Mouse (Mus musculus): ENCODE results near the gene Bcl2l12. TPM values are rescaled to one million over a fixed set of nuclear protein-coding genes. Genes with fewer than 3 reads are reported as not detected.

Gene Bcl2l12
- polyA plus RNA-seq, 1 experiment from 2014 or later, result 23.0 TPM

DNA sequence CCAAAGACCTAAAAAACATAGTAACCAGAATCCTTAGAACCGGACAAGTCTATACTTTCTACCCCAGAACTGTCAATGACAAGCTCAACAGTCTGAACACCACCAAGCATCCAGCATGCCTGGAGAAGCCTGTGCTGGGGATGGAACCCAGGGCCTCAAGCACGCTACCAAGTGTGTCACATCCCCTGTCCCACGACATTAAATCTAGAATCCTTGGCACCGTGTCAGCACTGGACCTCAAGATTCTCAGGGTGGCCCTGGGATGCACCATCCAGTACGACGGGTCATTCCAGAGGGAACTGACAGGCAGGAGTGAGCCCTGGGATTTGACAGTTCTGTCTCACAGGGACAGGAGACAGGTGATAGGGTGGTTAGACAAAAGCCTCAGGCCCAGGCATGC lies 31.5 kb upstream of the Bcl2l12 start:
- no peak for TF ChIP-seq EP300 (optimal IDR thresholded peaks at IDR 0.05)
- TF ChIP-seq CTCF (IDR thresholded peaks at IDR 0.05; ENCODE audit: low read depth), result no peak
- no peak overlapping the region for H3K9ac ChIP-seq (ENCODE audit: low read length)

DNA sequence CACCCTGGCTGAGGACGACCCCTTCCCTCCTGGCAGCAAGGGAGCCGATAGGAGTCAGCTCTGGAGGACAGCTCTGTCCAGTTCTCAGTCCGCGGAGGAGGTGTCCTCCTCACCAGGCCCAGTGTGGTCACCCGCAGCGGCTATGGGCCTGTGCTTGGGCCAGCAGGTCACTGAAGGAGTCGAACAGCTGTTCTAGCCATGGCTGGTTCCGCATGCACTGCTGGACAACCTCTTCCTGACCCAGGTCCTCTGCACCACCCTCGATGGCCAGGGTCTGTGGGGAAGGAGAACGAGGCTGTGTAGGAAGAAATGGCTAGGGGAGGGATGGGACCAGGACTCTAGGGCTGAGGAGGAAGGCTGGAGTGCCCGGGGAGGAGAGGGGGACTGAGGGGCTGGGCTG lies 29.8 kb upstream of the Bcl2l12 start:
- Histone ChIP-seq H3K4me2 (replicated peaks; ENCODE audit: low read depth) (no peak overlapping the region), H3K9me3 (ENCODE audit: control insufficient read depth, low read length) (no peaks in the 10 kb centered on the region), H3K36me3 (ENCODE audit: control insufficient read depth, insufficient read depth, low read length) (peaks cover 38% of the 10 kb centered on the region), H3K4me1 (replicated peaks; ENCODE audit: control insufficient read depth, insufficient read depth) (no peaks in the 10 kb centered on the region), H3K4me3 (ENCODE audit: low read depth, low read length) (no peak overlapping the region), H3K27ac (replicated peaks) (no peak overlapping the region), H3K9ac (ENCODE audit: low read length) (no peak overlapping the region), H3K27me3 (ENCODE audit: control insufficient read depth, insufficient read depth, low read length) (no peaks in the 10 kb centered on the region)
- DNase-seq (ENCODE audit: low spot score) (no peak), ATAC-seq (ENCODE audit: low FRiP score, low TSS enrichment) (no peak)
- WGBS, result 84% methylated on average over 11 of the region's 11 CpGs
- TF ChIP-seq EP300 (optimal IDR thresholded peaks at IDR 0.05), result no peak
- no peak for TF ChIP-seq CTCF (IDR thresholded peaks at IDR 0.05; ENCODE audit: low read depth)

More for the DNA sequence above, 31.5 kb upstream of the Bcl2l12 start:
- DNase-seq (ENCODE audit: low spot score) (peak; percentile 12), ATAC-seq (ENCODE audit: low FRiP score, low TSS enrichment) (no peak)
- H3K9me3 ChIP-seq (ENCODE audit: control insufficient read depth, low read length), result no peaks in the 10 kb centered on the region
- H3K36me3 ChIP-seq (ENCODE audit: control insufficient read depth, insufficient read depth, low read length), result peaks cover 54% of the 10 kb centered on the region
- H3K27me3 ChIP-seq (ENCODE audit: control insufficient read depth, insufficient read depth, low read length), result no peaks in the 10 kb centered on the region
- WGBS, result 86% methylated on average over 6 of the region's 6 CpGs
- no peaks in the 10 kb centered on the region for H3K4me1 ChIP-seq (replicated peaks; ENCODE audit: control insufficient read depth, insufficient read depth)
- no peak overlapping the region for H3K27ac ChIP-seq (replicated peaks)
- no peak overlapping the region for H3K4me2 ChIP-seq (replicated peaks; ENCODE audit: low read depth)
- H3K4me3 ChIP-seq (ENCODE audit: low read depth, low read length), result no peak overlapping the region

- Histone ChIP-seq H3K27me3 (ENCODE audit: control insufficient read depth, insufficient read depth, low read length) (no peaks in the 10 kb centered on the region), H3K4me1 (replicated peaks; ENCODE audit: control insufficient read depth, insufficient read depth) (no peaks in the 10 kb centered on the region), H3K36me3 (ENCODE audit: control insufficient read depth, insufficient read depth, low read length) (peaks cover 33% of the 10 kb centered on the region), H3K27ac (replicated peaks) (no peak overlapping the region), H3K9ac (ENCODE audit: low read length) (no peak overlapping the region), H3K4me3 (ENCODE audit: low read depth, low read length) (no peak overlapping the region), H3K4me2 (replicated peaks; ENCODE audit: low read depth) (no peak overlapping the region), H3K9me3 (ENCODE audit: control insufficient read depth, low read length) (no peaks in the 10 kb centered on the region)
- WGBS, result 78% methylated on average over 9 of the region's 9 CpGs
- ATAC-seq (ENCODE audit: low FRiP score, low TSS enrichment) (no peak), DNase-seq (ENCODE audit: low spot score) (no peak)
- TF ChIP-seq CTCF (IDR thresholded peaks at IDR 0.05; ENCODE audit: low read depth) (no peak), EP300 (optimal IDR thresholded peaks at IDR 0.05) (no peak)
These were observed 29.2 kb upstream of the Bcl2l12 start for GRCm38 (mm10) chr7:45027761-45028160.

DNA sequence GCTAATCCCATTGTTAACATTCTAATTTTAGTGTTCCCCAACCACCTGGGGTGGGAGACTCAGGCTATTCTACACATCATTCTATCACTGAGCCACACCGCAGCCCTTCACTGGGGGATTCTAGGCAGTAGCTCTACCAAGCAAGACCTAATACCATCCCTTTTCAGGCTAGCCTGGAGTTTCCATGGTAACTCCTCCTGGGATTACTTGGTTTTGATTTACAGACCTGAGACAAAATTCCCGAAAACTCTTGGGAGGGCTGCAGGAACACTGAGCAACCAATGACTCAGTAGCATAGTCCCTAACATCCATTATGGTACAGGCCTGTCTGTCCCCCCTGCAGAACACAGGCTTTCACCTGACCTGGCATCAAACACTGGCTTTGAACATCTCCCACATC lies 27.7 kb upstream of the Bcl2l12 start:
- H3K27me3 ChIP-seq (ENCODE audit: control insufficient read depth, insufficient read depth, low read length), result no peaks in the 10 kb centered on the region
- ATAC-seq (ENCODE audit: low FRiP score, low TSS enrichment) (no peak), DNase-seq (ENCODE audit: low spot score) (no peak)
- H3K9me3 ChIP-seq (ENCODE audit: control insufficient read depth, low read length), result no peaks in the 10 kb centered on the region
- no peak overlapping the region for H3K4me3 ChIP-seq (ENCODE audit: low read depth, low read length)
- TF ChIP-seq CTCF (IDR thresholded peaks at IDR 0.05; ENCODE audit: low read depth), result no peak
- 60% methylated on average over 2 of the region's 2 CpGs for WGBS
- H3K36me3 ChIP-seq (ENCODE audit: control insufficient read depth, insufficient read depth, low read length), result peaks cover 29% of the 10 kb centered on the region
- no peak overlapping the region for H3K4me2 ChIP-seq (replicated peaks; ENCODE audit: low read depth)
- H3K9ac ChIP-seq (ENCODE audit: low read length), result no peak overlapping the region
- H3K4me1 ChIP-seq (replicated peaks; ENCODE audit: control insufficient read depth, insufficient read depth), result no peaks in the 10 kb centered on the region
- peak overlapping the region; percentile 69 for H3K27ac ChIP-seq (replicated peaks)

DNA sequence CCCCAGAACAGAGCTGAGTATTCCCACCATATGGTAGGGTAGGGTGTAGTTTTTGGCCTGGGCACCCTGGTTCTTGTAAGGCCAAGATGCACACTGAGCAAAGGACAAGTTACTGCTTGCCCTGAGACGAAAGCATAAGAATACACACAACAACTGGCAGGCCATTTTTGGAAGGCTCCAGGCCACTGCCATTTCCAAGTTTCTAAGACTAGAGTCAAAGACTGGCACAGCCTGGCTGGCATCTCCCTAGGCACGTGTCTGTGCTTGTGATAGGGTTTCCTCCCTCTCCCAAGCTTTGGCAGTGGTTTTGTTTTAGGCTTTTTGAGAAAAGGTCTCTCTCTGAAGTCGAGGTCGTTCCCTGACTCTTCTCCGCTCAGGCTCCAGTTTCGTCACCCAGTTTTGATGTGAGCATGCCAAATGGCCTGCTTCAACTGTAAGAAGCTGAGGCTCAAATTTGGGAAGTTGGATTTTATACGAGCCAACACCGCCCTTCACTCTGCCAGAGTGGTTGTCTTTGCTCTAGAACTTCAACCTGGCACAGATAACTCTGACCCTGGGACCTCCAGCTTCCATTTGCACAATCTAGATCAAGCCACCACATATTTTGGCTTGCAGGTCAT lies 27.2 kb upstream of the Bcl2l12 start:
- Histone ChIP-seq H3K27me3 (ENCODE audit: control insufficient read depth, insufficient read depth, low read length) (no peaks in the 10 kb centered on the region), H3K27ac (replicated peaks) (peak overlapping the region; percentile 69), H3K4me1 (replicated peaks; ENCODE audit: control insufficient read depth, insufficient read depth) (no peaks in the 10 kb centered on the region), H3K4me2 (replicated peaks; ENCODE audit: low read depth) (no peak overlapping the region), H3K36me3 (ENCODE audit: control insufficient read depth, insufficient read depth, low read length) (peaks cover 24% of the 10 kb centered on the region), H3K4me3 (ENCODE audit: low read depth, low read length) (no peak overlapping the region), H3K9me3 (ENCODE audit: control insufficient read depth, low read length) (no peaks in the 10 kb centered on the region), H3K9ac (ENCODE audit: low read length) (no peak overlapping the region)
- WGBS, result 54% methylated on average over 8 of the region's 8 CpGs
- TF ChIP-seq CTCF (IDR thresholded peaks at IDR 0.05; ENCODE audit: low read depth) (no peak), EP300 (optimal IDR thresholded peaks at IDR 0.05) (no peak)
- ATAC-seq (ENCODE audit: low FRiP score, low TSS enrichment), result no peak; the same call in 1 of the 2 replicates
- no peak for DNase-seq (ENCODE audit: low spot score)

- Histone ChIP-seq H3K4me3 (ENCODE audit: low read depth, low read length) (no peak overlapping the region), H3K9ac (ENCODE audit: low read length) (no peak overlapping the region), H3K27ac (replicated peaks) (peak overlapping the region; percentile 63; the same call in 1 of the 2 replicates), H3K9me3 (ENCODE audit: control insufficient read depth, low read length) (no peaks in the 10 kb centered on the region), H3K27me3 (ENCODE audit: control insufficient read depth, insufficient read depth, low read length) (no peaks in the 10 kb centered on the region), H3K4me2 (replicated peaks; ENCODE audit: low read depth) (no peak overlapping the region), H3K36me3 (ENCODE audit: control insufficient read depth, insufficient read depth, low read length) (peaks cover 14% of the 10 kb centered on the region), H3K4me1 (replicated peaks; ENCODE audit: control insufficient read depth, insufficient read depth) (no peaks in the 10 kb centered on the region)
- DNase-seq (ENCODE audit: low spot score) (peak; percentile 13), ATAC-seq (ENCODE audit: low FRiP score, low TSS enrichment) (no peak)
- 77% methylated on average over 15 of the region's 15 CpGs for WGBS
- TF ChIP-seq EP300 (optimal IDR thresholded peaks at IDR 0.05) (no peak), CTCF (IDR thresholded peaks at IDR 0.05; ENCODE audit: low read depth) (0 out of 2 replicates have a peak, but pooled peaks have one; percentile 10)
These were observed 26.1 kb upstream of the Bcl2l12 start for GRCm38 (mm10) chr7:45024281-45025248.
